Mouse (Mus musculus) C2C12 (cell line): ENCODE measurements around the gene Rimbp3.

Experiments
- CEBPB ChIP-seq: IDR thresholded peaks from one replicate; pipeline ENCODE4 v1.6.1; 2011; ENCODE audit warnings: low read depth, mild to moderate bottlenecking, control low read depth, moderate library complexity
- CTCF ChIP-seq: IDR thresholded peaks from one replicate; pipeline ENCODE4 v1.5.1; 2011; ENCODE audit not compliant: control insufficient read depth, insufficient read depth, insufficient read length
- MAX ChIP-seq: IDR thresholded peaks from one replicate; pipeline ENCODE4 v1.6.1; 2011; ENCODE audit warnings: mild to moderate bottlenecking, control low read depth
- MYOG ChIP-seq: IDR thresholded peaks from one replicate; pipeline ENCODE4 v1.6.1; 2011; ENCODE audit not compliant: control insufficient read depth, insufficient read length; ENCODE audit errors: extremely low read depth
- USF1 ChIP-seq: IDR thresholded peaks from one replicate; pipeline ENCODE4 v1.6.1; 2011; ENCODE audit warnings: low read depth, mild to moderate bottlenecking, control low read depth, moderate library complexity

- TF ChIP-seq CTCF, result no peak
- TF ChIP-seq MAX, result no peak
- TF ChIP-seq USF1, result no peak
- TF ChIP-seq CEBPB, result no peak
- TF ChIP-seq MYOG, result no peak
These were observed 5.9 kb upstream of the Rimbp3 start, which contains the start of gene Ube2l3 for GRCm38 (mm10) chr16:17202549-17202948.
